Mouse (Mus musculus) heart, adult 2 months (tissue): ENCODE measurements around the gene Tbx6.

Source experiments
- CTCF ChIP-seq: fragments of 200-600 bp; IDR thresholded peaks from 2 replicates; pipeline ENCODE4 v1.8.1; 2022; ENCODE audit warnings: antibody characterized with exemption, mild to moderate bottlenecking, moderate library complexity
- POLR2A ChIP-seq: fragments of 200-500 bp; IDR thresholded peaks from 2 replicates; pipeline ENCODE4 v1.6.1; 2011; ENCODE audit warnings: mild to moderate bottlenecking, low read depth, low read length, control low read depth; ENCODE audit not compliant: insufficient read depth

- TF ChIP-seq POLR2A = no peak
- TF ChIP-seq CTCF = no peak
Measured at GRCm38 (mm10) chr7:126740132-126740735, 41.0 kb upstream of the Tbx6 start.
